Mouse (Mus musculus) heart, postnatal 10 days (tissue): ENCODE results near the gene Hs3st5. TPM values are rescaled to one million over a fixed set of nuclear protein-coding genes. Genes with fewer than 3 reads are reported as not detected.

ENCODE experiments used
- DNase-seq, 2 experiments: peaks; one replicate each; pipeline ENCODE4 v3.0.0; 2021
- intact Hi-C: fragments of 180-260 bp; cut with DNase I; formaldehyde crosslinking; loops from one replicate; pipeline ENCODE4 v1.15.1; 2025
- total RNA-seq, 2 experiments: library from RNA; stranded (reverse); gene quantifications; 2 replicates each; pipeline ENCODE4 v1.2.3; 2021

Hs3st5 gene
- total RNA-seq, 2 experiments from 2014 or later, result 1.4 to 1.5 TPM

GRCm38 (mm10) chr10:36781641-36782040, 275.0 kb downstream of the Hs3st5 start:
- intact Hi-C loops, result no loop called here
- no peak for DNase-seq

- DNase-seq, result no peak
Measured at GRCm38 (mm10) chr10:36786970-36787369, 280.4 kb downstream of the Hs3st5 start.

GRCm38 (mm10) chr10:36791771-36792170, 285.2 kb downstream of the Hs3st5 start:
- intact Hi-C loops, result loop anchor here (5.0 kb wide), 1 partner anchor 244 kb away; no protein-coding TSS in a partner anchor

More at GRCm38 (mm10) chr10:36786970-36787369, 280.4 kb downstream of the Hs3st5 start:
- intact Hi-C loops, result no loop called here

GRCm38 (mm10) chr10:36795311-36795710, 288.7 kb downstream of the Hs3st5 start:
- no peak for DNase-seq
- intact Hi-C loops, result no loop called here

More at GRCm38 (mm10) chr10:36791771-36792170, 285.2 kb downstream of the Hs3st5 start:
- DNase-seq, result no peak

- DNase-seq, result no peak
- intact Hi-C loops, result no loop called here
Measured at GRCm38 (mm10) chr10:36800925-36801482, 294.4 kb downstream of the Hs3st5 start.

GRCm38 (mm10) chr10:36803705-36804104, 297.1 kb downstream of the Hs3st5 start:
- DNase-seq, result no peak
- intact Hi-C loops, result no loop called here

- DNase-seq, result no peak
- intact Hi-C loops, result no loop called here
Measured at GRCm38 (mm10) chr10:36805265-36805664, 298.7 kb downstream of the Hs3st5 start.

- intact Hi-C loops, result no loop called here
- no peak for DNase-seq
Measured at GRCm38 (mm10) chr10:36805788-36806187, 299.2 kb downstream of the Hs3st5 start.

GRCm38 (mm10) chr10:36807007-36807406, 300.4 kb downstream of the Hs3st5 start:
- intact Hi-C loops, result no loop called here
- no peak for DNase-seq

- intact Hi-C loops, result no loop called here
Measured at GRCm38 (mm10) chr10:36818867-36819266, 312.3 kb downstream of the Hs3st5 start.

GRCm38 (mm10) chr10:36829079-36829478, 322.5 kb downstream of the Hs3st5 start:
- intact Hi-C loops, result no loop called here
- DNase-seq, result no peak

More at GRCm38 (mm10) chr10:36818867-36819266, 312.3 kb downstream of the Hs3st5 start:
- DNase-seq, result no peak

GRCm38 (mm10) chr10:36832204-36832603, 325.6 kb downstream of the Hs3st5 start:
- DNase-seq, result no peak
- intact Hi-C loops, result no loop called here

GRCm38 (mm10) chr10:36834224-36834623, 327.6 kb downstream of the Hs3st5 start:
- DNase-seq, result peak; percentile 1 to 12
- intact Hi-C loops, result no loop called here

GRCm38 (mm10) chr10:36835836-36836516, 329.4 kb downstream of the Hs3st5 start:
- intact Hi-C loops, result no loop called here

GRCm38 (mm10) chr10:36850231-36850630, 343.6 kb downstream of the Hs3st5 start:
- intact Hi-C loops, result no loop called here

More at GRCm38 (mm10) chr10:36835836-36836516, 329.4 kb downstream of the Hs3st5 start:
- no peak for DNase-seq

GRCm38 (mm10) chr10:36862127-36862895, 355.7 kb downstream of the Hs3st5 start:
- intact Hi-C loops, result no loop called here
- no peak for DNase-seq

More at GRCm38 (mm10) chr10:36850231-36850630, 343.6 kb downstream of the Hs3st5 start:
- no peak for DNase-seq
